Mouse (Mus musculus) kidney, adult 2 months (tissue): Measurements from ENCODE around the gene Bglap3.

Experiments
- CTCF ChIP-seq: fragments of 200-500 bp; conservative IDR thresholded peaks from 2 replicates; pipeline ENCODE4 v1.5.1; 2011; ENCODE audit warnings: low read depth, mild to moderate bottlenecking, control low read depth, low read length, moderate library complexity, mixed read lengths; ENCODE audit not compliant: insufficient read depth, insufficient read length
- POLR2A ChIP-seq: fragments of 200-500 bp; IDR thresholded peaks from one replicate; pipeline ENCODE4 v1.6.1; 2011; ENCODE audit warnings: low read depth, low read length, control low read depth

GRCm38 (mm10) chr3:88339006-88339405 lies 33.5 kb downstream of the Bglap3 start:
- no peak for TF ChIP-seq CTCF
- TF ChIP-seq POLR2A, result no peak
